Mouse (Mus musculus) spleen, adult 2 months (tissue): ENCODE data around the gene Cpa2.

Experiments used
- CTCF ChIP-seq: fragments of 200-500 bp; IDR thresholded peaks from 2 replicates; pipeline ENCODE4 v1.5.1; 2011; ENCODE audit warnings: mild to moderate bottlenecking, inconsistent platforms; ENCODE audit not compliant: insufficient read depth, insufficient read length, insufficient replicate concordance; ENCODE audit errors: extremely low read depth
- POLR2A ChIP-seq: fragments of 200-500 bp; IDR thresholded peaks from 2 replicates; pipeline ENCODE4 v1.6.1; 2011; ENCODE audit warnings: low read depth, low read length, inconsistent platforms

- TF ChIP-seq CTCF (no peak), POLR2A (no peak)
Observed at GRCm38 (mm10) chr6:30541009-30541799, at the start of gene Cpa2.
